Mouse (Mus musculus) intestine, embryonic 15.5 days (tissue): ENCODE measurements around the gene Sebox. TPM values are rescaled to one million over a fixed set of nuclear protein-coding genes. Genes with fewer than 3 reads are reported as not detected.
"Not testable (repeated sequence)": the region's sequence is repeated elsewhere in the genome, so short reads cannot be mapped to it uniquely, and the experiment has no call there.

Experiments used
- ATAC-seq: fragments of 200-750 bp; cut with Nextera tagmentation; 2 replicates; pipeline ENCODE4 v1.8.0; 2017; ENCODE audit warnings: moderate TSS enrichment, moderate library complexity
- H3K27ac ChIP-seq: fragments of 300-500 bp; sonication (generic); 2 replicates; pipeline ENCODE4 v1.5.1; 2015; ENCODE audit warnings: mild to moderate bottlenecking, inconsistent platforms
- H3K27me3 ChIP-seq: fragments of 300-500 bp; sonication (generic); replicated peaks from 2 replicates; pipeline ENCODE4 v1.6.1; 2015; ENCODE audit warnings: inconsistent platforms
- H3K36me3 ChIP-seq: fragments of 300-500 bp; sonication (generic); 2 replicates; pipeline ENCODE4 v1.6.1; 2015; ENCODE audit warnings: inconsistent platforms
- H3K4me1 ChIP-seq: fragments of 300-500 bp; sonication (generic); replicated peaks from 2 replicates; pipeline ENCODE4 v1.6.1; 2015; ENCODE audit warnings: inconsistent platforms
- H3K4me2 ChIP-seq: fragments of 300-500 bp; sonication (generic); replicated peaks from 2 replicates; pipeline ENCODE4 v1.6.1; 2015; ENCODE audit warnings: mild to moderate bottlenecking, inconsistent platforms
- H3K4me3 ChIP-seq: fragments of 300-500 bp; sonication (generic); replicated peaks from 2 replicates; pipeline ENCODE4 v1.5.1; 2015; ENCODE audit warnings: inconsistent platforms
- H3K9ac ChIP-seq: fragments of 300-500 bp; sonication (generic); 2 replicates; pipeline ENCODE4 v1.6.1; 2015; ENCODE audit warnings: inconsistent platforms
- H3K9me3 ChIP-seq: fragments of 300-500 bp; sonication (generic); 2 replicates; pipeline ENCODE4 v1.6.1; 2016; ENCODE audit warnings: inconsistent platforms
- WGBS: fragments of 180-500 bp; shearing (Covaris S2); methylation state at CpG from one replicate; pipeline ENCODE4 v1.1.7; 2015; 5-methylcytosine and 5-hydroxymethylcytosine counted together
- polyA plus RNA-seq: library from polyadenylated mRNA; unstranded; fragments of >200 nt; fragmentation: Nextera tagmentation; extraction: Ambion mirVana; gene quantifications from 2 replicates; pipeline ENCODE4 v1.2.1, GENCODE M21; 2015

Sebox gene
- polyA plus RNA-seq, 1 experiment from 2014 or later = not detected

DNA sequence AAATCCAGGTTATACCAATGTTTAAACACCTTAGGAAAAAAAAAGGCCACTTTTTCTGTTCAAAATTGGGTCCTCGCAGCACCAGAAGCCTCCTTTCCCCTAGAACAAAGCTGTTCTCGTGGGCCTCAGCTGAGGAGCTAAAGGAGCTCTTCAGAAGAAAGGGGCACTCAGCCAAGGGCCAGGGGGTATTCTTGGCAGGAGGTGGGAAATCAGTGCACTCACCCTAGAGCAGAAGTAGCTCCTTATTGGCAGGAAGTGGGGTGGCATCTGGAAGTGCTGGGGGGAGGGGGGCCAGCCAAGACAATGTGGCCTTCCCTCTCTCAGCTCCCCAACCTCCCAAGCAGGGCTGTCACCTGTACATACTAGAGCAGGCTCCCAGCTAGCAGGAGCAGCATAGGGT, 21.6 kb downstream of the Sebox start:
- peaks cover 70% of the 10 kb centered on the region for H3K36me3 ChIP-seq
- H3K4me1 ChIP-seq = no peaks in the 10 kb centered on the region
- no peak overlapping the region for H3K4me2 ChIP-seq
- H3K9ac ChIP-seq = no peak overlapping the region
- H3K27me3 ChIP-seq = no peaks in the 10 kb centered on the region
- H3K9me3 ChIP-seq = no peaks in the 10 kb centered on the region
- ATAC-seq = no peak
- no peak overlapping the region for H3K27ac ChIP-seq
- 75% methylated on average over 2 of the region's 2 CpGs for WGBS
- no peak overlapping the region for H3K4me3 ChIP-seq

GRCm38 (mm10) chr11:78528714-78529113, 25.5 kb downstream of the Sebox start:
- Histone ChIP-seq H3K4me3 (no peak overlapping the region), H3K36me3 (peaks cover 42% of the 10 kb centered on the region), H3K9ac (no peak overlapping the region), H3K9me3 (no peaks in the 10 kb centered on the region), H3K4me2 (no peak overlapping the region), H3K27me3 (no peaks in the 10 kb centered on the region), H3K4me1 (no peaks in the 10 kb centered on the region), H3K27ac (no peak overlapping the region)
- 88% methylated on average over 9 of the region's 9 CpGs for WGBS
- ATAC-seq = no peak

- Histone ChIP-seq H3K27me3 (no peaks in the 10 kb centered on the region), H3K4me2 (no peak overlapping the region), H3K36me3 (peaks cover 30% of the 10 kb centered on the region), H3K9ac (no peak overlapping the region), H3K9me3 (no peaks in the 10 kb centered on the region), H3K27ac (no peak overlapping the region), H3K4me1 (peaks cover 7% of the 10 kb centered on the region; the same call in 1 of the 2 replicates), H3K4me3 (no peak overlapping the region)
- no peak for ATAC-seq
- 89% methylated on average over 12 of the region's 12 CpGs for WGBS
These were observed 26.8 kb downstream of the Sebox start for GRCm38 (mm10) chr11:78530001-78530400.

DNA sequence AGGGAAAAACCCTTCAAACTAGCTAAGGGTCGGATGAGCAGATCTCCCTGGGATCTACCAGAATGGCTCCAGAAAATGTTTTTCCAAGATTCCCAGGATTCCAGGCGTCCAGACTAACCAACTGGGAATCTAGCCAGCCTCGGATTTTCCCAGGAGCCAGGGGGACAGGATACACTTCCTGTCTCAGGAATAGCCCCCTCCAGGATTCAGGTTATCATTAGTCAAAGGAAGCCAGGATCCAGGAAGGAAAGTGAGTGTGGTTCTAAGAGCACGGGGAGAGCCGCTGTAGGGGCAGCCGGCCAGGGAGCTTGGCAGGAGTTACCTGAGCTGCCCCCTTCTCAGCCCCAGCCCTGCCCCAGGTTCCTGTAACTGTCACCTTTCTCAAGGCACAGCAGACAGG, 27.8 kb downstream of the Sebox start:
- H3K9ac ChIP-seq = no peak overlapping the region
- 61% methylated on average over 6 of the region's 6 CpGs for WGBS
- H3K4me3 ChIP-seq = no peak overlapping the region
- peaks cover 9% of the 10 kb centered on the region; the same call in 1 of the 2 replicates for H3K4me1 ChIP-seq
- H3K4me2 ChIP-seq = no peak overlapping the region
- H3K36me3 ChIP-seq = peaks cover 26% of the 10 kb centered on the region
- 0 out of 2 replicates have a peak overlapping the region, but pooled peaks have one; percentile 54 for H3K27ac ChIP-seq
- no peaks in the 10 kb centered on the region for H3K27me3 ChIP-seq
- no peaks in the 10 kb centered on the region for H3K9me3 ChIP-seq
- no peak for ATAC-seq

DNA sequence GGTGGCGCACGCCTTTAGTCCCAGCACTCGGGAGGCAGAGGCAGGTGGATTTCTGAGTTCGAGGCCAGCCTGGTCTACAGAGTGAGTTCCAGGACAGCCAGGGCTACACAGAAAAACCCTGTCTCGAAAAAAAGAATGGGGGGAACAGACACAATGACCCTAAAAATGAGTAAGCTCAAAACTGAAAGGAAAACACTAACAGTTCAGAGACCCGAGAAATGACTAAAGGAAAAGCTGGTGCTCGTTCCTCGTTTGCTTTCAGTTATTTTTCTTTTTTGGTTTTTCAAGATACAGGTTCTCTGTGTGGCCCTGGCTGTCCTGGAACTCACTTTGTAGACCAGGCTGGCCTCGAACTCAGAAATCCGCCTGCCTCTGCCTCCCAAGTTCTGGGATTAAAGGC, 28.3 kb downstream of the Sebox start:
- not testable (repeated sequence) for H3K27me3 ChIP-seq, H3K9ac ChIP-seq, ATAC-seq, H3K4me3 ChIP-seq, H3K4me2 ChIP-seq, H3K9me3 ChIP-seq, H3K4me1 ChIP-seq
- peaks cover 24% of the 10 kb centered on the region for H3K36me3 ChIP-seq
- H3K27ac ChIP-seq = 0 out of 2 replicates have a peak overlapping the region, but pooled peaks have one; percentile 54
- WGBS = 93% methylated on average over 10 of the region's 10 CpGs

- Histone ChIP-seq H3K4me3 (peak overlapping the region; percentile 82), H3K4me1 (peaks cover 23% of the 10 kb centered on the region; the same call in 1 of the 2 replicates), H3K27ac (0 out of 2 replicates have a peak overlapping the region, but pooled peaks have one; percentile 98), H3K9ac (peak overlapping the region; percentile 85), H3K4me2 (peak overlapping the region; percentile 62), H3K27me3 (no peaks in the 10 kb centered on the region), H3K9me3 (no peaks in the 10 kb centered on the region), H3K36me3 (peaks cover 3% of the 10 kb centered on the region; the same call in 1 of the 2 replicates)
- 87% methylated on average over 4 of the region's 4 CpGs for WGBS
- no peak for ATAC-seq
These were observed 31.3 kb downstream of the Sebox start for GRCm38 (mm10) chr11:78534516-78534915.

GRCm38 (mm10) chr11:78535376-78536079, 32.3 kb downstream of the Sebox start:
- Histone ChIP-seq H3K4me1 (peaks cover 23% of the 10 kb centered on the region; the same call in 1 of the 2 replicates), H3K9ac (peak overlapping the region; percentile 85), H3K4me2 (peak overlapping the region; percentile 62), H3K9me3 (no peaks in the 10 kb centered on the region), H3K36me3 (peaks cover 4% of the 10 kb centered on the region; the same call in 1 of the 2 replicates), H3K4me3 (peak overlapping the region; percentile 82), H3K27me3 (no peaks in the 10 kb centered on the region), H3K27ac (peak overlapping the region; percentile 98)
- ATAC-seq = peak; percentile 24
- WGBS = under 1% methylated on average over 23 of the region's 23 CpGs

DNA sequence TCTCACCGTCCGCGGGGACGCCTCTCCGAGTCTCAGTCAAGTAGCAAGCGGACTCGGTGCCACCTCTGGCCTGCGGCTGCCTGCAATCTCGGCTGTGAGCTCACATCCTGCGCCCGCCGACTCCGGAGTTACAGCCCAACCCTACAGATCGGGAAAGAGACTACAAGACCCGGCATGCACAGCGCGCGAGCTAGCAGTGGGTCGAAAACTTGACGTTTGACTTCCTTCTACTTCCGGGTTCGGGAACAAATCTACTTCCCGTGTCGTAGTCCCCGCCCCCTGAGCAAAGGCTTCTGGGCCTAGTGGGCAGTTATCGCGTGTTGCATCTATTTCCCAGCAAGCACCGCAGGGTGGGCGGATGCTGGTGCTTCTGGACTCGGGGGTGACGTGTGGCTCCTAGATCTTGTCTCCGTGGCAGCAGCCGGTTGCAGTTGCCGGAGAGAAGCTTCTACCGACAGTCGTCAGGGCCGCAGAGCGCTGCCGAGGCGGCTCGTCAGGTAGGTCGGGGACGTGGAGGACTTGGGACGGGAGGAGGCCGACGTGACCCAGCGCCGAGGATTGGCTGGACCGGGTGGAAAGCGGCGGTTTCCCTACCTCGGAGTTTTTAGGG, 32.9 kb downstream of the Sebox start, which contains the start of the genes Tnfaip1 and Ift20:
Tnfaip1 (minus strand) TSS at position 253 of the 610 bp plus-strand sequence.
Ift20 (plus strand) TSS at position 282 of the 610 bp plus-strand sequence.
- peak within 1 kb of the TSS; percentile 98 for H3K27ac ChIP-seq
- H3K4me1 ChIP-seq = peaks cover 23% of the 10 kb centered on the region; the same call in 1 of the 2 replicates
- H3K9me3 ChIP-seq = no peaks in the 10 kb centered on the region
- under 1% methylated on average over 52 of the region's 52 CpGs for WGBS
- H3K36me3 ChIP-seq = peaks cover 8% of the 10 kb centered on the region; the same call in 1 of the 2 replicates
- peak; percentile 98 for ATAC-seq
- H3K4me3 ChIP-seq = peak within 1 kb of the TSS; percentile 82
- peak within 1 kb of the TSS; percentile 71 for H3K4me2 ChIP-seq
- H3K9ac ChIP-seq = peak within 1 kb of the TSS; percentile 85
- H3K27me3 ChIP-seq = no peaks in the 10 kb centered on the region

DNA sequence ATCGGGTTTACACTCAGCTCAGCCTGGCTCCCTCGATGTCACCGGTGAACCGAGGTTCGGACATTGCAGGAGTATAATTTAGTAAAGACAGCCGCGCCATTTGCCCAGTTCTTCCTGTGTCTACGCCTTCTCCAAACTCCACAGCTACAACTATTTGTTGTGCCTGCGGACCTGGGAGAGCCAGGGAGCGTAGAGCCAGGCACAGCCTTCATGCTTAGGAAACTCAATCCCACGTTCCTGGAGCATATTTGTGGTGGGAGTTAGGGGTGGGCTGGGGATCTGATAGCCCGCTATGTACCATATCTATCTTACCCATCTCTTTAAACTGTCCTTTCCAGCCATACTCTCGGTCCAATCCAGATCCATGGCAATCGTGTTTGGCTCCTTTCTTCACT, 33.4 kb downstream of the Sebox start:
- Histone ChIP-seq H3K27me3 (no peaks in the 10 kb centered on the region), H3K4me3 (peak overlapping the region; percentile 82), H3K9me3 (no peaks in the 10 kb centered on the region), H3K4me1 (peaks cover 23% of the 10 kb centered on the region; the same call in 1 of the 2 replicates), H3K4me2 (peak overlapping the region; percentile 71), H3K9ac (peak overlapping the region; percentile 65), H3K36me3 (peaks cover 10% of the 10 kb centered on the region; the same call in 1 of the 2 replicates), H3K27ac (peak overlapping the region; percentile 78)
- peak; percentile 5; the same call in 1 of the 2 replicates for ATAC-seq
- 1% methylated on average over 14 of the region's 14 CpGs for WGBS

- Histone ChIP-seq H3K27me3 (no peaks in the 10 kb centered on the region), H3K9ac (no peak overlapping the region), H3K4me2 (no peak overlapping the region), H3K9me3 (no peaks in the 10 kb centered on the region), H3K4me3 (no peak overlapping the region), H3K36me3 (peaks cover 16% of the 10 kb centered on the region), H3K27ac (no peak overlapping the region), H3K4me1 (peaks cover 14% of the 10 kb centered on the region; the same call in 1 of the 2 replicates)
- 82% methylated on average over 3 of the region's 3 CpGs for WGBS
- ATAC-seq = no peak
These were observed 37.1 kb downstream of the Sebox start for GRCm38 (mm10) chr11:78540358-78540757.

GRCm38 (mm10) chr11:78544449-78545111, 41.3 kb downstream of the Sebox start:
- Histone ChIP-seq H3K4me1 (peaks cover 10% of the 10 kb centered on the region; the same call in 1 of the 2 replicates), H3K27ac (no peak overlapping the region), H3K9ac (no peak overlapping the region), H3K27me3 (no peaks in the 10 kb centered on the region), H3K36me3 (peaks cover 16% of the 10 kb centered on the region), H3K4me2 (no peak overlapping the region), H3K9me3 (no peaks in the 10 kb centered on the region), H3K4me3 (no peak overlapping the region)
- no peak for ATAC-seq
- WGBS = 93% methylated on average over 7 of the region's 7 CpGs

- no peak overlapping the region for H3K27ac ChIP-seq
- H3K36me3 ChIP-seq = peaks cover 16% of the 10 kb centered on the region
- ATAC-seq = no peak
- no peaks in the 10 kb centered on the region for H3K9me3 ChIP-seq
- WGBS = 51% methylated on average over 8 of the region's 8 CpGs
- peaks cover 10% of the 10 kb centered on the region; the same call in 1 of the 2 replicates for H3K4me1 ChIP-seq
- no peaks in the 10 kb centered on the region for H3K27me3 ChIP-seq
- H3K9ac ChIP-seq = no peak overlapping the region
- no peak overlapping the region for H3K4me3 ChIP-seq
- H3K4me2 ChIP-seq = no peak overlapping the region
These were observed 41.9 kb downstream of the Sebox start for GRCm38 (mm10) chr11:78545181-78545580.
